Mouse (Mus musculus): Measurements from ENCODE around the gene Luzp1.

Gene Luzp1

GRCm38 (mm10) chr4:136462086-136462838, 7.3 kb upstream of the Luzp1 start, which contains the start of gene 6030445D17Rik:
Gene 6030445D17Rik (plus strand): TSS chr4:136462250.
- DNase-seq (ENCODE audit: low spot score in 2 of 2) = peak; percentile 48 to 66

- DNase-seq (ENCODE audit: low spot score in 2 of 2) = no peak
Measured at GRCm38 (mm10) chr4:136462839-136463178, 6.8 kb upstream of the Luzp1 start.

- no peak for DNase-seq (ENCODE audit: low spot score in 2 of 2)
Measured at GRCm38 (mm10) chr4:136463436-136463835, 6.1 kb upstream of the Luzp1 start.

- no peak for DNase-seq (ENCODE audit: low spot score in 2 of 2)
Measured at GRCm38 (mm10) chr4:136466226-136466625, 3.3 kb upstream of the Luzp1 start.

- peak; percentile 31 to 50 for DNase-seq (ENCODE audit: low spot score in 2 of 2)
Measured at GRCm38 (mm10) chr4:136468553-136469327, 821 bp upstream of the Luzp1 start.

- DNase-seq (ENCODE audit: low spot score in 2 of 2) = no peak
Measured at GRCm38 (mm10) chr4:136469941-136470346, 383 bp downstream of the Luzp1 start.

GRCm38 (mm10) chr4:136470347-136471071, 948 bp downstream of the Luzp1 start:
- DNase-seq (ENCODE audit: low spot score in 2 of 2) = peak in 1 of 2 experiments; percentile 45

- DNase-seq (ENCODE audit: low spot score in 2 of 2) = no peak
Measured at GRCm38 (mm10) chr4:136476692-136477091, 7.1 kb downstream of the Luzp1 start.

- DNase-seq (ENCODE audit: low spot score in 2 of 2) = no peak
Measured at GRCm38 (mm10) chr4:136486549-136486948, 17.0 kb downstream of the Luzp1 start.

- DNase-seq (ENCODE audit: low spot score in 2 of 2) = no peak
Measured at GRCm38 (mm10) chr4:136495993-136496392, 26.4 kb downstream of the Luzp1 start.

GRCm38 (mm10) chr4:136505426-136506215, 36.1 kb downstream of the Luzp1 start:
- no peak for DNase-seq (ENCODE audit: low spot score in 2 of 2)

GRCm38 (mm10) chr4:136509857-136510256, 40.3 kb downstream of the Luzp1 start:
- no peak for DNase-seq (ENCODE audit: low spot score in 2 of 2)

GRCm38 (mm10) chr4:136511708-136512107, 42.1 kb downstream of the Luzp1 start:
- no peak for DNase-seq (ENCODE audit: low spot score in 2 of 2)

GRCm38 (mm10) chr4:136512905-136513304, 43.3 kb downstream of the Luzp1 start:
- DNase-seq (ENCODE audit: low spot score in 2 of 2) = no peak

GRCm38 (mm10) chr4:136518141-136518540, 48.6 kb downstream of the Luzp1 start:
- no peak for DNase-seq (ENCODE audit: low spot score in 2 of 2)

GRCm38 (mm10) chr4:136518576-136518975, 49.0 kb downstream of the Luzp1 start:
- no peak for DNase-seq (ENCODE audit: low spot score in 2 of 2)

GRCm38 (mm10) chr4:136519866-136520265, 50.3 kb downstream of the Luzp1 start:
- DNase-seq (ENCODE audit: low spot score in 2 of 2) = no peak

GRCm38 (mm10) chr4:136521898-136522297, 52.3 kb downstream of the Luzp1 start:
- no peak for DNase-seq (ENCODE audit: low spot score in 2 of 2)

GRCm38 (mm10) chr4:136524309-136524708, 54.7 kb downstream of the Luzp1 start:
- DNase-seq (ENCODE audit: low spot score in 2 of 2) = no peak

GRCm38 (mm10) chr4:136526412-136526811, 56.9 kb downstream of the Luzp1 start:
- DNase-seq (ENCODE audit: low spot score in 2 of 2) = peak in 1 of 2 experiments; percentile 44

- DNase-seq (ENCODE audit: low spot score in 2 of 2) = no peak
Measured at GRCm38 (mm10) chr4:136545151-136545550, 75.6 kb downstream of the Luzp1 start.
